Mouse (Mus musculus) heart, adult 2 months (tissue): Measurements from ENCODE around the gene Slc35b2.

ENCODE experiments used
- CTCF ChIP-seq: fragments of 200-600 bp; IDR thresholded peaks from 2 replicates; pipeline ENCODE4 v1.8.1; 2022; ENCODE audit warnings: antibody characterized with exemption, mild to moderate bottlenecking, moderate library complexity
- EP300 ChIP-seq: fragments of 200-500 bp; IDR thresholded peaks from 2 replicates; pipeline ENCODE4 v1.6.1; 2011; ENCODE audit warnings: low read depth, low read length, control low read depth; ENCODE audit not compliant: insufficient read depth

DNA sequence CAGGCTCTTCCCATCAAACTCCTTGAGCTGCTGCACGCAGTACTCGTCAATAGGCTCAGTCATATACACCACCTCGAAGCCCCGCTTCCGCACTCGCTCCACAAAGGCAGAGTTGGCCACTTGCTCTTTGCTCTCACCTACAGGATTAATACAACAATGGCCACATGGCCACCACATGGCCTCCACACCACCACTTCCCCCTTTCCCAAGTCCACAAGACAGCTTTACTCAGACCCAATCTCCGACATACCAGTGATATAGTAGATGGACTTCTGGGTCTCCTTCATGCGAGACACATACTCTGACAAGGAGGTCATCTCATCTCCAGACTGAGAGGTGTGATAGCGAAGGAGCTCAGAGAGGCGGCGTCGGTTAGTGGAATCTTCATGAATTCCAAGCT is 5.3 kb downstream of the Slc35b2 start:
- TF ChIP-seq EP300: no peak
- no peak for TF ChIP-seq CTCF
